ENCODE assay signal across 29 mouse cellular contexts in genomic region chr12:85749861-85750260, GRCm38 (mm10). TPM values are rescaled to one million over a fixed set of nuclear protein-coding genes. Genes with fewer than 3 reads are reported as not detected.
DNase-seq lines count a peak whose midpoint lies in the region; ATAC-seq lines count a peak whose summit lies in the region.
"Had no signal": no experiment of that assay in that cellular context is flagged by ENCODE, and none has a peak within 500 bp of the region (broad histone marks: within the 10 kb centered on the region; RNA-seq: fewer than 3 reads in every experiment).

No protein-coding gene starts in this region.

- whole genome bisulfite sequencing in kidney, embryonic 14.5 days, result 83% methylated on average over 9 of the region's 9 CpGs
- WGBS in heart, embryonic 12.5 days, result 81% methylated on average over 9 of the region's 9 CpGs

- H3K4me3 ChIP-seq in kidney, embryonic 14.5 days (ENCODE audit: low read length), result no peak overlapping the region
- H3K4me3 ChIP-seq in heart, embryonic 12.5 days, result no peak overlapping the region
- H3K4me3 ChIP-seq: embryonic facial prominence, embryonic 10.5 days; embryonic facial prominence, embryonic 13.5 days; erythroblast, embryonic 14.5 days; forebrain, embryonic 12.5 days; forebrain, embryonic 15.5 days; gastrocnemius, adult 2 months; heart, embryonic 13.5 days had no signal

- no peak overlapping the region for H3K4me2 ChIP-seq in kidney, embryonic 14.5 days (replicated peaks; ENCODE audit: low read depth, low read length)
- H3K4me2 ChIP-seq in heart, embryonic 12.5 days, result no peak overlapping the region
- H3K4me2 ChIP-seq: embryonic facial prominence, embryonic 13.5 days; forebrain, embryonic 12.5 days; forebrain, embryonic 15.5 days; heart, embryonic 13.5 days; hindbrain, embryonic 14.5 days had no signal

- ATAC-seq in kidney, embryonic 14.5 days (ENCODE audit: low FRiP score, low TSS enrichment), result no peak
- ATAC-seq in heart, embryonic 12.5 days (ENCODE audit: insufficient number of reproducible peaks, low FRiP score), result no peak
- ATAC-seq: CD4-positive, CD25-positive, alpha-beta regulatory T cell, adult 4 months; forebrain, embryonic 15.5 days; hindbrain, postnatal 0 days had no signal

- peak; percentile 61 for DNase-seq in kidney, adult 18-20 months
- peak; percentile 84 for DNase-seq in kidney, adult 9 months
- peak; percentile 53 for DNase-seq in kidney, postnatal 10 days
- peak; percentile 67 to 81 for DNase-seq in kidney, postnatal 36 days
- DNase-seq in gastrocnemius, adult 18-20 months (ENCODE audit: low spot score), result no peak
- DNase-seq: adrenal gland, adult 2 months; adrenal gland, postnatal 14 days; cerebellum, adult 11-12 months; cerebellum, adult 8-10 months; cerebellum, postnatal 10 days; cerebellum, postnatal 36 days; embryo, embryonic 11 days; gastrocnemius, adult 2 months; gastrocnemius, postnatal 25 days; heart, adult 18-20 months; heart, postnatal 14 days; heart, postnatal 4 days had no signal

- H3K9ac ChIP-seq in kidney, embryonic 14.5 days (ENCODE audit: low read depth, low read length), result no peak overlapping the region
- H3K9ac ChIP-seq in heart, embryonic 12.5 days, result no peak overlapping the region
- H3K9ac ChIP-seq: embryonic facial prominence, embryonic 13.5 days; forebrain, embryonic 12.5 days; forebrain, embryonic 15.5 days; heart, embryonic 13.5 days; hindbrain, embryonic 14.5 days had no signal

- H3K27ac ChIP-seq in kidney, embryonic 14.5 days (ENCODE audit: low read depth, low read length), result no peak overlapping the region
- no peak overlapping the region for H3K27ac ChIP-seq in heart, embryonic 12.5 days (ENCODE audit: poor library complexity, severe bottlenecking)
- H3K27ac ChIP-seq: embryonic facial prominence, embryonic 10.5 days; embryonic facial prominence, embryonic 13.5 days; forebrain, embryonic 12.5 days; forebrain, embryonic 15.5 days; gastrocnemius, adult 2 months; heart, embryonic 13.5 days; hindbrain, embryonic 14.5 days; hindbrain, postnatal 0 days had no signal

- H3K36me3 ChIP-seq in kidney, embryonic 14.5 days (ENCODE audit: control insufficient read depth, insufficient read depth, low read length), result no peaks in the 10 kb centered on the region
- no peaks in the 10 kb centered on the region for H3K36me3 ChIP-seq in heart, embryonic 12.5 days
- H3K36me3 ChIP-seq: embryonic facial prominence, embryonic 10.5 days; embryonic facial prominence, embryonic 13.5 days; forebrain, embryonic 12.5 days; forebrain, embryonic 15.5 days; heart, embryonic 13.5 days had no signal

- no peaks in the 10 kb centered on the region for H3K9me3 ChIP-seq in kidney, embryonic 14.5 days (ENCODE audit: control insufficient read depth, low read length)
- no peaks in the 10 kb centered on the region for H3K9me3 ChIP-seq in heart, embryonic 12.5 days (replicated peaks)
- H3K9me3 ChIP-seq: embryonic facial prominence, embryonic 10.5 days; embryonic facial prominence, embryonic 13.5 days; forebrain, embryonic 12.5 days; forebrain, embryonic 15.5 days; heart, embryonic 13.5 days had no signal

- H3K4me1 ChIP-seq in kidney, embryonic 14.5 days (ENCODE audit: control insufficient read depth, insufficient read depth, low read length), result no peaks in the 10 kb centered on the region
- H3K4me1 ChIP-seq in heart, embryonic 12.5 days (replicated peaks), result peaks cover 13% of the 10 kb centered on the region

- H3K27me3 ChIP-seq in kidney, embryonic 14.5 days (ENCODE audit: control insufficient read depth, insufficient read depth, low read length), result no peaks in the 10 kb centered on the region; the same call in 1 of the 2 replicates
- peaks cover 6% of the 10 kb centered on the region for H3K27me3 ChIP-seq in heart, embryonic 12.5 days (replicated peaks)

RNA-seq across cellular contexts. Expression of gene Flvcr2, which starts 3.5 kb away (rescaled TPM):
- 0.94 and 2.2 TPM in 2 replicates for polyA plus RNA-seq in kidney, embryonic 14.5 days (2014; fragmentation: Nextera tagmentation; extraction: Ambion mirVana)
- 6.8 and 7.1 TPM in 2 replicates for polyA plus RNA-seq in heart, embryonic 12.5 days (2016; fragmentation: Nextera tagmentation; extraction: Ambion mirVana)
- under 1 TPM; 0.21 to 0.38 TPM for total RNA-seq in gastrocnemius, adult 18-20 months (2021)
- total RNA-seq: MEL had no signal
- polyA plus RNA-seq: erythroblast, embryonic 14.5 days had no signal
